Mouse (Mus musculus) urinary bladder, postnatal 36 days (tissue): ENCODE measurements around the gene Arrb1.
"Not testable (repeated sequence)": the region's sequence is repeated elsewhere in the genome, so short reads cannot be mapped to it uniquely, and the experiment has no call there.

Experiments
- DNase-seq, 2 experiments: peaks; one replicate each; pipeline ENCODE4 v3.0.0; 2022; ENCODE audit warnings: low spot score in 2 of 2, mixed read lengths in 1 of 2

Arrb1 gene

DNA sequence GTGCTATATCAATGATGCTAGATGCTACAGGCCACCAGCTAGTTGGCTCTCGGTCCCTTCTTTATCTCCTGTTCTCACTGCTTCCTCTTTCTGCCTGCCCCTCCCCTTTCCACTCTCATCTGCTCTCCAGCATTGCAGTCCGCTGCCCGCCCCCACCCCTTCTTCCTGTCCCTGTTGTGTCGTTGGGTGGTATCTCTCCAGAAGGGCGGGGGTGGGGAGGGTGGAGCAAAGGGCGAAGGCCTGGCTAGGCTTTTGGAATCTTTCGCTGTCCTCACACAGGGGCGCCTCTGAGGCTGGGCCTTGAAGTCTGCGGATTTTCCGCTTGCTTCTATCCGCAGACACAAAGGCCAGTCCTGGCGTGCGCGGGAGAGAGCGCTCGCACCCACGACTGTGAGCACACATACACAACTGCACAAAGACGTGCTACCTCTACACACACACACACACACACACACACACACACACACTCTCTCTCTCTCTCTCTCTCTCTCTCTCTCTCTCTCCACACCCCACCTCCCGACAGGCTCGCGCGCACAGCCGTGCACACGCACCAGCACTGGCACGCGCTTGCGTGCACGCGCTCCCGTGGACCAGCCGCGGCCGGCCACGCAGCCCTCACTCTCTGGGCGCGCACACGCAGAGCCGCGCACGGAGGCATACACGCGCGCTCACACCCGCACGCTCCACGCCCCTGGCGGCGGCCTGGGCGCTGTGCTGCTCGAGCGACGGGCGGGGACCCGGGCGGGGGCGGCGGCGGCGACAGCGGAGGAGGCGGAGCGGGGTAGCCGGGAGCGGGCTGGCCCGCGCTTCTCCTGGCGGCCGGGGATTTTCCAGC lies at the start of gene Arrb1:
Arrb1 (plus strand) TSS at position 566 of the 835 bp plus-strand sequence.
- DNase-seq = peak; percentile 73 to 81

DNA sequence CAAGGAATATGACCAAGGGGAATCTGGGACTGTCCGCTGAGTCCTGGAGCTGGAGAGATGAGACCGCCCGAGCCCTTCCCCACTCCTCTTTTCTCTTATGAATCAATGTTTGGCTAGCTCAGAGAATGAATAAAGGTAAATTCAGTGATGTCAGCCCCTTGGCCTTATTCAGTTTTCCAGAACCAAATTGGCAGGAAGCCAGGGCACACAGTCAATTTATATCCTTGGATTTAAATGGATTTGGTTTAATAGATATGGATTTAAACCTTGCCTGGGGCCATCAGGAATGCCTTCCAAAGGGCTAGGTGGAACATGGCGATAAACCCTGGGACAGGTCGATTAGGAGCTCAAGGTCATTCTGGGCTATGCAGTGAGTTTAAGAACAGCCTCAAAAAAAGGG lies 45.6 kb upstream of the Arrb1 start:
- DNase-seq = no peak

DNA sequence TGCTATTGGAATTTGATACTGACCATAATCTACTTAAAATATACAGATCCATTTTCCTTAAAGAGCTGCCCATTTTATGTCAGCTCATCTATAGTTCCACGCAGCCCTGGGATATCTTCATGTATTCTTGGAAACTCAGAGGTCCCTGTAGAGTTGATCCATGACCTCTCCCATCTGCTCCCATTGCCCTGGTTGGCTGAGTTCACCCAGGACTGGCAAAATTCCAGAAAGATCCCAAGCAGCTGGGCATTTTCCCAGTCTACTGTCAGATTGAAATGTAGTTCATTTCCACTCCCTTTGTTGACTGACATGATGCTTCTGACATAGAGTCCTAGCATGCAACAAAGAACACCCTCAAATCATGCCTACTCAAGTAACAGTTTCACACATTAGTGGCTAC lies 36.1 kb upstream of the Arrb1 start:
- DNase-seq = no peak

DNA sequence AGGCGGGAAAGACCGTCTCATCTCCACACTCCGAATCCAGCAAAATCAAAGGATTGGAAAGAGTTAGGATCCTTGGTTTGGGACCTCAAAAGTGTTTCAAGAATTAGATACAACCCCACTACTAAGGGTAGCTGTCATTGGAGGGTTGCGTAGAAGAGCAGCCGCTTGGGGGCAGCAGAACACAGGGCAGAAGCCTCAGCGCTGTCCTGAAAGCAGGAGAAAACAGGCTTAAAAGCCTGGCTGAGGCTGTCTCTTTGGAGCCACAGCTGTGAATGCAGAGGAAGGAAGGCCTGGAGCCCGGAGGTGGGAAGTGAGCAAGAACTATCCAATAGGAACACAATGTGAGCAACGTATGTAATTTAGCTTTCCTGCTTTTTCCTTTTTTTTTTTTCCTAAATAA lies 35.1 kb upstream of the Arrb1 start:
- peak; percentile 62 to 75 for DNase-seq

DNA sequence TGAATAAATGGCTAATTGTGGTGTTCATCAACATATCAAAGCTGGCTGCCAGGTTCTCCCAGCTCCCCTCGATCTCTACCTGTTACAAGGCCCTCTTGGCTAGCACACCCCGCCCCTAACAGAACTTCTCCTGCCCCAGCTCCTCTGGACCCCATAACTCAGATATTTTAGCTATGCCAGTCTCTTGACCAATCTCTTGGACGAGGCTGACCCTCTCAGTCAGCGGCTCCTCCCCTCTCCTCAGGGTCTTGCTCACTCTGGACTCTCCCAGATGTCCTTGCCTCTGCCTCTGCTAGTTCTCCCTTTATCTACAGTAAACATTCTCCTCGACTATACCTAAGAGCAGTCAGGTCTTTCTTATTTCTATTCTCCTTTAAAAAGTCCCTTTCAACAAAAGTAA lies 34.6 kb upstream of the Arrb1 start:
- DNase-seq = no peak

DNA sequence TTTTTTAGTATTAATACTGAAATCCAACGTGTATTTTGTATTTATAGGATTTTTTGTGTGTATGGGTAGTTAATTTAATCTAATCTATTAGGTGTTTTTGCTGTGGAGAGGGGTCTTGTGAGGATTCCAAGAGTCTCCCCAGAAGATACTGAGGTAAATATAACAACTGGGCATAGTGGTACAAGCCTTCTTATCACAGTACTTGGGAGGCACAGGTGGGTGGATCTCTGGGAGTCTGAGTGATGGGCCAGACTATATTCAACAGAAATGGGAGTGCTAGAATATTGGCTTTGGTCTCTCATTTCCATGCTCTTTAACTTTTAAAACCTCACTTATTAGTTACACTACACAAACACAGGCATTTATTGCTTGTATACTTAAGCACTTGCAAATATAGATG lies 34.1 kb upstream of the Arrb1 start:
- DNase-seq = no peak

DNA sequence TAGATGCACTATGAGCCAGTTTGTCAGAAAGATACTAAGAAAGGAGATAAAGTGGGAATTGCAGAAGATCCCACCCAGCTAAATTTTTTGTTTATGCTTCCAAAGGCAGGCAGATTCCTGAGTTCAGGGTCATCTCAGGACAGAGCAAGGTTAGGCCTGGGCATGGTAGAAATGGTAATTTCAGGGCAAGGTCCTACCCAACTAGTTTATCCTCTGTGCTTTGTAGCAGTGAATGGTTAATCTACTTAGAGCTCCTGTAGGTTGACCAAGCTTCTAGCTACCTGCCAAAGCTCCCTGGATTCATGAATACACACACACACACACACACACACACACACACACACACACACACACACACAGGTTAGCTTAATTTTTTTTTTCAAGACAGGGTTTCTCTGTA lies 30.7 kb upstream of the Arrb1 start:
- no peak for DNase-seq

DNA sequence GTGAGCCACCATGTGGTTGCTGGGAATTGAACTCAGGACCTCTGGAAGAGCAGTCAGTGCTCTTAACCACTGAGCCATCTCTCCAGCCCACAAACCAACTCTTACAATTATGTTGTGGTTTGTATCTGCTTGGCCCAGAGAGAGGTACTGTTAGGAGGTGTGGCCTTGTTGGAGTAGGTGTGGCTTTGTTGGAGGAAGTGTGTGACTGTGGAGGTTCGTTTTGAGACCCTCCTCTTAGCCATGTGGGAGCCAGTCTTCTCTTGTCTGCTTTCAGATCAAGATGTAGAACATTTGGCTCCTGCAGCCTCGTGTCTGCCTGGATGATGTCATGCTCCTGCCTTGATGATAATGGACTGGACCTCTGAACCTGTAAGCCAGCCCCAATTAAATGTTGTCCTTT lies 27.1 kb upstream of the Arrb1 start:
- DNase-seq = not testable (repeated sequence)

DNA sequence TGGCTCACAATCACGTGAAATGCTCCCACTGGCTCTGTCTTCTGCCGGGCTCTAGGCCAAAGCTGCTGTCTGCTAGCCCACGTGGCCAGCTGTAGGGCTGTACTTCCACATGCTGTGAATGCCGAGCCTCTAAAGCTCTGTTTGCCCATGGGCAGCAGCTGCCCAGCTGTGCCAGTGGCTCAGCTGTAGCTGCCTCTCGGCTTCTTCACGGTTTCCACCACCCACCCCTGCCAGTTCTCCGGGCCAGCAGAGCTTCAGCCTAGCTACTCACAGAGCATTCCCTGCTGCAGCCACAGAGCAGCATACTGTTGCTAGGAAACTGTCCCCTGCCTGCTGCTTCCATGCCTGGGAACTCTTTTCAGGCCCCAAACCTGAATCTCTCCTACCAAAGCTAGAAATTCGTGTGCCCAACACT lies 25.2 kb upstream of the Arrb1 start:
- DNase-seq = peak in 1 of 2 experiments; percentile 26

DNA sequence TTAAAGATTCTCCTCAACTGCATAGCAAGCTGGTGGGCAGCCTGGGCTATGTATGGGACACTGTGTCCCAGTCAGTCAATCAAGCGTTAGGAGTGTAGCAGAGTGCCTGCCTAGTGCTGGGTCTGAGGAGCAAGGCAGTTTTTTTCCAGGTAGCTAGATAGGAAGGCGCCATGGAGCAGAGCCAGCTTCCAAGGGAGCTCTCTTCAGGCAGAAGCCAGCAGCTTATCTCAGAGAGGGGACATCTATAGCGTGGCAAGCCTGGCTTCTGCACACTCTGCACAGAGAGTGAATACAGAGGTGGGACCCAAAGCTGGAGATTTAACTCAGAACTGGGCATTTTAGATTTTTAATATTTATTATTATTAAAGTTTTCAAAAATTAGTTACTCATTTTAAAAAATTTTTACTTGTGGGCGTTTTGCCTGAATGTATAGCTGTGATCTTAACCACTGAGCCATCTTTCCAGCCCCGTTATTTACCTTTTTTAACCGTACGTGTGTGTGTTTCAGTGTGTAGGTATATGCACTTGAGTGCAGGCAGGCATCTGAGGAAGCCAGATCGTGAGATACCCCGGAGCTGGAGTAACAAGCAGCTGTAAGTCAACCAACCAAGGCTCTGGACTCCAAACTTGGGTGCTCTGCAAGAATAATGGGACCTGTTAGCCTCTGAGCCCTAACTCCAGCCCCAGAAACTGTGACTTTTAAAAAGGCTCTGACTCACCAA lies 19.0 kb upstream of the Arrb1 start:
- DNase-seq = no peak

DNA sequence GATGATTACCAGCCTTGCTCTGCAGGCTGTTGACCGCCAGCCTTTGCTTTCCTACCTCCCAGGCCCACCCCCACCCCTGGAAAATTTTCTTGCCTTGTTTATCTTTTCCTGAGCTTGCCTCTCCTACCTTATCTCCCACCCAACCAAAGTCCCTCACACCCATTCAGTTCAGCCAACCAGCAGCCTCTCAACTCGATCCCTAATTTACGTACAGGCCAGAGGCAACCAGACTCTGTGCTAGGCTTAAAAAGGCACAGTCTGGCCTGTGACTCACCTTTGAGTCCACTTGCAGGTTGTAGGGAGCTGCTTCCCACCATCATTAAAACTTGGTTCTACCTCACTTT lies 18.5 kb upstream of the Arrb1 start:
- no peak for DNase-seq

DNA sequence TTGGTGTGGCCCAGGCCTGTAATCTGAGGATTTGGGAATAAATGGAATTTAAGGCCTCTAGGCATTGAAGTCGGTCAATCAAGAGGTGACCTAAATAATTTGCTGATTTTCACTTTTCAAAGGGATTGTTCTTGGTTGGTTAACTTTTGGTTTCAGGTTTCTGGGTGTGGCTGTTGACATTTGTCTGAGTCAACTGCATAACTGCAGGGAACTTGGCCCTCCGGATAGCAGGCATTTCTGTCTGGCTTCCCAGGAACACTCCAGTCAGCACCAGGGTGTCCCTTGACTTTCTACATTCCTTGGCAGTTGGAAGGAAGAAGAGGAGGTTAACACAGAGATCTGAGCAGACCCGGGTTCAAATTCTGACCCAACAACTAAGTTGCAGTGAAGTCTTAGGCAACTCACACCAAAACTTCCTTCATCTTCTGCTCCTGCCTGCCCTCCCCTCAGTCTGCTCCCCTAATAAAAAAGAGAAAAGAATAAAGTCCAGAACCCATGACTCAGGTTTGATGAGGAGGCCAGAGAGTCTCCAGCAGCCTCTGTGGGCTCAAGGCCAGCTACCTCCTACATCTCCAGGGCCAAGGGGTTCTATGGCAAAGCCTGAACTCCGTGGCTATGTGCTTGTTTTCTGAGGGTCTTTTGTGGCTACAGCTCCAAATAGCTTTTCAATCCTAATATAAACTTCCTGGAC lies 16.2 kb upstream of the Arrb1 start:
- no peak for DNase-seq

DNA sequence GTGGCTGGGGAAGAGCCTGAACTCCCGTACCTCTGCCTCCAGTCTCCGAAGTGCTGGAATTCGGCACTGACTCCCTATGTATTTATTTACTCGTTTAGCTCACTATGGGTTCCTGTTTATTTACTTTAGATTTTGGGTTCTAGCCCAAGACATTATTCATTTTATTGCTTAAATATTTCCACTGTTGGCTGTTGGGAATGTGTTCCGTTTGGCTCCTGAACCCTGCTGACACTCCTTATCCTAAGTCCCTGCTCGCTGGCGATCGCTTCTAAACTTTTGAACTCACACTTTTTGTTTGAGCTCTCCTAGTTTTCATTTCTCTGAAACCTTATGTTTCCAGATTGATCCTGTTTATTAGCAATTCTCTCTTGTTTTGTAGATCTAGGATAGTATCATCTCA lies 12.1 kb upstream of the Arrb1 start:
- no peak for DNase-seq

DNA sequence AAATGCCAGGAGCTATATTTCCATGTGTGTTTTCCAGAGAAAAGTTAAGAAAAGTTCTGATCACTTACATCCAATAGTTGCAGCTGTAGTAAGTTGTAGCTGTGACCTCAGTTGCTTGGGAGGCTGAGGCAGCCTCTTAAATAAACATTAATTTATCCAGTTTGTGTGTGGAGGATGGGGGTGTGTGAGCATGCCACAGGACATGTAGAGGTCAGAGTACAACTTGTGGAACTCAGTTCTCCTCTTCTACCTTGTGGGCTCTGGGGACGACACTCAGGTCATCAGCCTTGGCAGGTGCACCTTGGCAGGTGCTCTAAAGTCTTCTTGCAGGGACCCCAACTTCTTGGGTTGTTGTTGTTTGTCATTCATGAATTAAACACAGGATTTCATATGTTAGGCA lies 11.4 kb upstream of the Arrb1 start:
- no peak for DNase-seq

DNA sequence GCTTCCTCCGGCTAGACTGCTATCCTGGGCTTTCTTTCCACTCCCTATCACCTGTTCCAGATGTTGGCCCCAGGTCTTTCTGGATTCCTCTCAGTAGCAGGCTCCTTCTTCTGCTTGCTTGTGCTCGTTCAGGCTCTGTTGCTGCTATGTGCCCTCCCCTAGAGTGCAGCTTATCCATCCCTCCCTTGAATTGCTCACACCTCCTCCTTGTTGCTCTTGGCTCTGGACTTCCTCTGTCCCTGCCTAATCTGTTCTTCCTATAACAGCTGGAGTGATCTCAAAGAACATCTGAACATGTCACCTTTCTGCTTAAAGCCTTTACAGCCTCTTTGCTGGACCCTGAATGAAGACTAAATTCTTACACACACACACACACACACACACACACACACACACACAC lies 6.7 kb upstream of the Arrb1 start:
- no peak for DNase-seq

DNA sequence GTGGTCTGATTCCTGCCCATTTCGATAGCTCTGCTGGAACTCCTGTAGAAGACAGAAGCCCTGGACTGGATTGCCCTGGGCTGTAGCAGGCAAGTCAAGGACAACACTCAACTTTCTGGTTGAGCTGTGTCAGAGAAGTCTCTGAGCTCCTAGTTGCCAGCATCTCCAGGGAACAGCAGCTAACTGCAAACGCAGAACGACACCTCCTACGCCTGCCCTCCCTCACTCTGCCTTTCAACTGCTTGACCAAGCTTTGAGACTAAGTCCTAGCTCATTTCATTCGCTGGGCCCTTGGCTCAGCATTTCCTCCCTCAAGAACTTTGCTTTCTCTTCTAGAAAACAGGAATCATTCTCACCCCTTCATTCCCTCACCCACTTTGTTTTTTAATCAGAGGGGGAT lies 5.9 kb upstream of the Arrb1 start:
- DNase-seq = no peak

DNA sequence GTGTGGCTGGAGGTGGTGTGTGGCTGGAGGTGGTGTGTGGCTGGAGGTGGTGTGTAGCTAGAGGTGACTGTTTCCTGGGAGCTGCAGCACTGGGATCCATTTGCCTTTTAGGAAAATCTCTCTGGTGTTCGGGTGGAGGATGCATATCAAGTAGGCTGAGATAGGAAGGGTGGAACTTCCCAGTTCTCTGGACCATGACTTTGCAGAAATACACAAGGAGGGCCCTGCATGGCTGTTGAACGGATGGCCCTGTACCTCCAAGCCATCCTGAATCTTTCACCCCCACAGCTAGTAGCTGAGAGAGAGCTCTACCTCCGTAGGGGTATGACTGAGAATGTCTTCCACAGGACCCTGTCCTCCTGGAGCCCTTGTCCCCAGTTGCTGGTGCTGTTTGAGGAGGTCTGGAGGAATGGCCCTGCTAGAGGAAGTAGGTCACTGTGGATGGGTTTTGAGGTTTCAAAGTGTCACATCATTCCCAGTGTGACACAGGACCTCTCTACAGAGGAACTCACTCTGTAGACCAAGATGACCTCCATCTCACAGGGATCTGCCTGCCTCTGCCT lies 3.8 kb upstream of the Arrb1 start:
- DNase-seq = no peak

DNA sequence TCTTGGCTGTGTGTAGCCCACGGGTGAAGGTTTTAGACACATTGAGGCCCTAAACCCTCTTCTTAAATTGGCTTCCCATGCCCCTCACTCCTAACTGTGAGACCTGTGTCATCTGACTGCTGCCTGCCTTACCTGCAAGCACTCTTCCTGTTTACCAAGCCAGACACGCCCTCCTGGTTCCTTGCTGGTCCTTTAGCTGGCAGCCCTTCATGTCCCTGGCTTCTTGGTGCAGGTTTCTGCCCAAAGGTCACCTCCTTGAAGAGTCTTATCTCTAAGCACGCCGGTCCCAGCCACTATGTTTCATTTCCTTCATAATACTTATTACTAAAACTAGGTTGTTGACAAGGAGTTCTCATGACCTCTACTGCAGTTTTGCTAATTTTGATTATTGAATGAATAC lies 2.7 kb upstream of the Arrb1 start:
- no peak for DNase-seq

DNA sequence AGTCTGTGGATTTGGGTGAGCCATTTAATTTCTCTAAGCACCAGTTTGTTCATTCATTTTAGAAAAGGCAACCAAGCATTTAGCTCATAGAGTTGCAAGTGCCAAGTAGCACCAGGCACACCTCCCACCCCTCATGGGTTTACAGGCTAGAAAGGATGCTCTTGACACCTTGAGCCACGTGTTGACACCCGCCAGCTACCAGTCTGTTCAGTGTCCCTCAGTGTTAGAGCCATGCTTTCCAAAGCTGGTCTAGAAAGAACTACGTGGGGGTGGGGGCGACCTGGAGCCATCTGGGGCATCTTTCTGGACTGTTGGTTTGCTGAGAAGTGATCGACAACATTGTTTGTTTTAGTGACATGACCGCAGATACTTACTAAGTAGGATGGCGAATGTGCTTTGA lies 1.7 kb upstream of the Arrb1 start:
- no peak for DNase-seq

DNA sequence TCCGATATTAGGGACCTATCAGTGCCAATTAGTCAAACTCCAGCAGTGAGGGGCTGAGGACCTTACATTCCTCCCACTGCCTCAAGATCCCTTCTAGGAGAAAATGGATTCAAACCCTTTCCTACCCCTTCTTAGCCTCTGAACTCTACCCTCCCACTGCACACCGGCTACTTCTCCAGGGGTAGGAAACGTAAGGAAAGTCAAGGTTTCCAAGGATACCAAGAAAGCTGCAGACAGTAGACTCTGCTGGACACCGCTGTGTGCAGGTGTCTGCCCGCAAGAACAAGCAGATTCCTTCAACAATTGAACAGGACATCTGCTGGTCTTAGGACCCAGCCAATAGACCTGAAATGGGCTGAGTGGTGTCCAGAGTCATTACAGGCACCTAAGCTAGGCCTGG lies 765 bp upstream of the Arrb1 start:
- no peak for DNase-seq

DNA sequence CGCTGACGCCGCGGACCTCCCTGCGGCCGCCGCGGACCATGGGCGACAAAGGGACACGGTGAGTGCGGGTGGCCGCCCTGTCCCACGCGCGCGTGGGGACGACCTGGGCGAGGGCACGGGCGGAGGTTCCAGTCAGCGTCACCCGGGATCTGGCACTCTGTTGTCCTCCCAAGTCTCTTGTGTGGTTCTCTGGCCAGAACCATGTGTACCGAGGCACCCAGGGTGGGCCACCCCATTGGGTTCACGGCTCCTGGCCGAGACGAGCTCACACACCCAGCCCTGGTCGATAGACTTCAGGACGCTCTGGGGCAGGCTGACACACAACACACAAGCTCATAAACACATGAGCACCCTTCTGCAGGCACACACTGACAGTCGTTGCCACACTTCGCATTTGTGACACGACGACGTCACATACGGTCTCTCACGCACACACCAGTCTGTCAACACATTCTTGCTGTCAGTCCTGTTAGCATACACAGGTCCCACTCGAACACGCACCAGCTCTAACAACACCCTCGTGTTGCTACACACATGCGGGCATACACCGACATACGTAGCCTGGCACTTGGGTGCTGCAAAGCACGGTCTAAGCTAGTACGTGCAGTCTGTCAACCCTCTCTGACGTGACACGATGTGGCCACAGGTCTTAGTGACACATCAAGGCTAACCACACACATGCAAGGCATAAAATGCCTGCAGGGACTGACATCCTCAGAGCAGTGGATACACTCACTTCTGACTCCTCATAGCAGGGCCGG lies 655 bp downstream of the Arrb1 start:
- no peak for DNase-seq
